ENCODE assay signal across 24 mouse cellular contexts in the genomic region with DNA sequence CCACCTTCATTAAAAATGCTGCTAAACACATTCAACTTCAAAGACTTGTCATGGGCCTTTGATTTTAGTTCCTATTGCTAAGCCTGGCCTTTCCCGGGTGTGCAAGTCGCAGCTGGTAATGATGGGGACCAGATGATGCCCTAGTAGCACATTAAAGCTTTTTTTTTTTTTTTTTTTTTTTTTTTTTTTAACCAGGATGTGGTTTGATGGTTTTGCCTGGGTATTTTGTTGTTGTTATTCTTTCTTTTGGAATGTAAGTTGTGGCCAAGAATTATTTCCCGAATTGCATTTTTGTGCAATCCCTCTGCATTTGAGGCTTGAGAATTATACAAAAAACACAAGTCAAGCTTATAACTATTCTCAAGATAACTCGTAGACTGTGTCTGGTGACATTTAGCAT.
A peak's percentile ranks its signal among the peaks of the same experiment; 100 is the strongest.
DNase-seq lines count a peak whose midpoint lies in the region; ATAC-seq lines count a peak whose summit lies in the region.
"Had no signal": no experiment of that assay in that cellular context is flagged by ENCODE, and none has a peak within 500 bp of the region (broad histone marks: within the 10 kb centered on the region; RNA-seq: fewer than 3 reads in every experiment).

No protein-coding gene starts in this region.

- H3K36me3 ChIP-seq in embryonic facial prominence, embryonic 11.5 days (replicated peaks; ENCODE audit: control insufficient read depth, insufficient read depth, low read depth, low read length), result no peaks in the 10 kb centered on the region
- H3K36me3 ChIP-seq in limb, embryonic 11.5 days (ENCODE audit: control insufficient read depth, insufficient read depth, low read length), result no peaks in the 10 kb centered on the region
- no peaks in the 10 kb centered on the region for H3K36me3 ChIP-seq in liver, embryonic 11.5 days (ENCODE audit: control insufficient read depth, insufficient read depth, low read length)
- H3K36me3 ChIP-seq: G1E; heart, embryonic 15.5 days; liver, embryonic 12.5 days; midbrain, embryonic 10.5 days; neural tube, embryonic 13.5 days had no signal

- 46% methylated on average over 4 of the region's 4 CpGs for WGBS in embryonic facial prominence, embryonic 11.5 days
- 29% methylated on average over 4 of the region's 4 CpGs for WGBS in limb, embryonic 11.5 days
- 72% methylated on average over 4 of the region's 4 CpGs for WGBS in liver, embryonic 11.5 days

- H3K4me2 ChIP-seq in embryonic facial prominence, embryonic 11.5 days (ENCODE audit: low read depth, low read length), result no peak overlapping the region
- no peak overlapping the region for H3K4me2 ChIP-seq in limb, embryonic 11.5 days (ENCODE audit: low read depth, severe bottlenecking)
- no peak overlapping the region for H3K4me2 ChIP-seq in liver, embryonic 11.5 days
- H3K4me2 ChIP-seq: heart, embryonic 15.5 days; liver, embryonic 12.5 days; lung, embryonic 14.5 days; neural tube, embryonic 13.5 days had no signal

- H3K9ac ChIP-seq in embryonic facial prominence, embryonic 11.5 days (replicated peaks; ENCODE audit: low read length), result no peak overlapping the region
- no peak overlapping the region for H3K9ac ChIP-seq in limb, embryonic 11.5 days (ENCODE audit: low read length)
- H3K9ac ChIP-seq in liver, embryonic 11.5 days (ENCODE audit: low read depth, low read length), result no peak overlapping the region
- H3K9ac ChIP-seq: heart, embryonic 15.5 days; liver, embryonic 12.5 days; lung, embryonic 14.5 days; neural tube, embryonic 13.5 days had no signal

- DNase-seq in kidney, postnatal 4 days, result peak; percentile 5
- DNase-seq in kidney, adult 8-10 months, result no peak
- DNase-seq in NIH3T3 (ENCODE audit: low read depth), result peak; percentile 66
- peak; percentile 46 for DNase-seq in embryonic facial prominence, embryonic 11.5 days (ENCODE audit: low spot score)
- DNase-seq in limb, embryonic 11.5 days (ENCODE audit: low spot score), result peak; percentile 49
- no peak for DNase-seq in ovary, postnatal 36 days (ENCODE audit: low spot score)
- no peak for DNase-seq in neural tube, embryonic 10.5 days (ENCODE audit: extremely low spot score, low spot score)
- no peak for DNase-seq in liver, embryonic 11.5 days (ENCODE audit: low spot score)
- DNase-seq: cerebellum, adult 9-10 months; gastrocnemius, postnatal 36 days; heart, postnatal 4 days; kidney, adult 18-20 months; lung, embryonic 14.5 days; lung, postnatal 4 days; spleen, adult 18-20 months had no signal

- H3K27ac ChIP-seq in embryonic facial prominence, embryonic 11.5 days (replicated peaks; ENCODE audit: low read depth, low read length), result no peak overlapping the region
- H3K27ac ChIP-seq in limb, embryonic 11.5 days (replicated peaks; ENCODE audit: low read depth, low read length), result no peak overlapping the region
- H3K27ac ChIP-seq in liver, embryonic 11.5 days (ENCODE audit: low read depth, low read length), result no peak overlapping the region
- H3K27ac ChIP-seq: heart, embryonic 15.5 days; hindbrain, postnatal 0 days; liver, embryonic 12.5 days; midbrain, embryonic 10.5 days; neural tube, embryonic 13.5 days had no signal

- no peak for ATAC-seq in embryonic facial prominence, embryonic 11.5 days (replicated peaks; ENCODE audit: insufficient number of reproducible peaks, low FRiP score, low TSS enrichment, low read depth)
- no peak for ATAC-seq in limb, embryonic 11.5 days (ENCODE audit: insufficient number of reproducible peaks, low FRiP score, low TSS enrichment, low read depth)
- ATAC-seq in liver, embryonic 11.5 days (replicated peaks; ENCODE audit: low FRiP score), result no peak
- ATAC-seq: CD4-positive, CD25-positive, alpha-beta regulatory T cell, adult 4 months; forebrain, embryonic 14.5 days; hindbrain, postnatal 0 days; liver, embryonic 12.5 days had no signal

- H3K27me3 ChIP-seq in embryonic facial prominence, embryonic 11.5 days (ENCODE audit: control insufficient read depth, insufficient read depth, low read length), result no peaks in the 10 kb centered on the region
- no peaks in the 10 kb centered on the region for H3K27me3 ChIP-seq in limb, embryonic 11.5 days (ENCODE audit: control insufficient read depth, insufficient read depth, low read length)
- no peaks in the 10 kb centered on the region for H3K27me3 ChIP-seq in liver, embryonic 11.5 days (replicated peaks; ENCODE audit: control insufficient read depth, insufficient read depth, low read length)
- H3K27me3 ChIP-seq: heart, embryonic 15.5 days; liver, embryonic 12.5 days; neural tube, embryonic 13.5 days had no signal

- H3K9me3 ChIP-seq in embryonic facial prominence, embryonic 11.5 days (replicated peaks; ENCODE audit: control insufficient read depth, low read length), result no peaks in the 10 kb centered on the region
- no peaks in the 10 kb centered on the region for H3K9me3 ChIP-seq in limb, embryonic 11.5 days (ENCODE audit: control insufficient read depth, low read length)
- no peaks in the 10 kb centered on the region for H3K9me3 ChIP-seq in liver, embryonic 11.5 days (ENCODE audit: control insufficient read depth, low read length)
- H3K9me3 ChIP-seq: heart, embryonic 15.5 days; liver, embryonic 12.5 days had no signal

- no peak overlapping the region for H3K4me3 ChIP-seq in embryonic facial prominence, embryonic 11.5 days (ENCODE audit: low read depth, low read length)
- H3K4me3 ChIP-seq in limb, embryonic 11.5 days (ENCODE audit: low read depth, low read length), result no peak overlapping the region
- no peak overlapping the region for H3K4me3 ChIP-seq in liver, embryonic 11.5 days (ENCODE audit: low read depth, low read length)
- H3K4me3 ChIP-seq: erythroblast, embryonic 14.5 days; heart, embryonic 15.5 days; liver, embryonic 12.5 days; midbrain, embryonic 10.5 days; neural tube, embryonic 13.5 days had no signal

- H3K4me1 ChIP-seq in embryonic facial prominence, embryonic 11.5 days (ENCODE audit: control insufficient read depth, insufficient read depth, low read length), result no peaks in the 10 kb centered on the region
- no peaks in the 10 kb centered on the region for H3K4me1 ChIP-seq in limb, embryonic 11.5 days (ENCODE audit: control insufficient read depth, insufficient read depth, low read length)
- no peaks in the 10 kb centered on the region for H3K4me1 ChIP-seq in liver, embryonic 11.5 days (replicated peaks; ENCODE audit: control insufficient read depth, insufficient read depth, low read length)
- H3K4me1 ChIP-seq: heart, embryonic 15.5 days; liver, embryonic 12.5 days; neural tube, embryonic 13.5 days had no signal

Comparison
In these comparisons a context has a peak if more than half of its experiments do, and no peak if none do; other contexts are left out.
1. DNase-seq: peak in kidney, postnatal 4 days (2 of 2), NIH3T3 (single experiment), embryonic facial prominence, embryonic 11.5 days (single experiment) and limb, embryonic 11.5 days (single experiment); none in kidney, adult 8-10 months (0 of 2), ovary, postnatal 36 days (single experiment), neural tube, embryonic 10.5 days (single experiment) and liver, embryonic 11.5 days (single experiment).